Mouse (Mus musculus) lung, embryonic 14.5 days (tissue): ENCODE results near the gene Trim45. TPM values are rescaled to one million over a fixed set of nuclear protein-coding genes. Genes with fewer than 3 reads are reported as not detected.

Experiments used
- ATAC-seq: fragments of 200-750 bp; cut with Nextera tagmentation; 2 replicates; pipeline ENCODE4 v1.8.0; 2017; ENCODE audit warnings: mild to moderate bottlenecking, moderate TSS enrichment, moderate library complexity; ENCODE audit not compliant: insufficient read depth
- DNase-seq: peaks from one replicate; pipeline ENCODE4 v3.0.0-alpha.2; 2015
- H3K27ac ChIP-seq: fragments of 300-500 bp; sonication (generic); 2 replicates; pipeline ENCODE4 v1.5.1; 2014; ENCODE audit warnings: low read depth, mild to moderate bottlenecking, moderate library complexity
- H3K27me3 ChIP-seq: fragments of 300-500 bp; sonication (generic); 2 replicates; pipeline ENCODE4 v1.6.1; 2014; ENCODE audit warnings: low read length, control low read depth; ENCODE audit not compliant: insufficient read depth
- H3K36me3 ChIP-seq: fragments of 300-500 bp; sonication (generic); 2 replicates; pipeline ENCODE4 v1.6.1; 2014; ENCODE audit warnings: control low read depth; ENCODE audit not compliant: insufficient read depth
- H3K4me1 ChIP-seq: fragments of 300-500 bp; sonication (generic); 2 replicates; pipeline ENCODE4 v1.6.1; 2014; ENCODE audit warnings: antibody characterized with exemption, control low read depth; ENCODE audit not compliant: insufficient read depth
- H3K4me2 ChIP-seq: fragments of 300-500 bp; sonication (generic); 2 replicates; pipeline ENCODE4 v1.6.1; 2014; ENCODE audit warnings: mild to moderate bottlenecking
- H3K4me3 ChIP-seq: fragments of 300-500 bp; sonication (generic); 2 replicates; pipeline ENCODE4 v1.5.1; 2014; ENCODE audit warnings: low read depth, low read length
- H3K9ac ChIP-seq: fragments of 300-500 bp; sonication (generic); 2 replicates; pipeline ENCODE4 v1.6.1; 2014
- H3K9me3 ChIP-seq: fragments of 300-500 bp; sonication (generic); 2 replicates; pipeline ENCODE4 v1.6.1; 2016; ENCODE audit warnings: low read depth, low read length, control low read depth
- CTCF ChIP-seq: IDR thresholded peaks from 2 replicates; pipeline ENCODE4 v1.5.1; 2016; ENCODE audit warnings: antibody characterized with exemption, low read depth
- WGBS: fragments of 180-500 bp; shearing (Covaris S2); extraction: QIAGEN DNeasy Blood & Tissue Kit; methylation state at CpG from one replicate; pipeline ENCODE4 v1.1.7; 2014; 5-methylcytosine and 5-hydroxymethylcytosine counted together
- polyA plus RNA-seq: library from polyadenylated mRNA; unstranded; fragments of >200 nt; fragmentation: Nextera tagmentation; extraction: Ambion mirVana; gene quantifications from 2 replicates; pipeline ENCODE4 v1.2.1, GENCODE M21; 2014

Gene Trim45
- polyA plus RNA-seq, 1 experiment from 2014 or later = 4.3 TPM

GRCm38 (mm10) chr3:100895500-100895899, 26.5 kb upstream of the Trim45 start:
- no peaks in the 10 kb centered on the region for H3K27me3 ChIP-seq
- H3K9ac ChIP-seq = no peak overlapping the region
- H3K9me3 ChIP-seq = no peaks in the 10 kb centered on the region
- H3K4me3 ChIP-seq = no peak overlapping the region
- DNase-seq = no peak
- 72% methylated on average over 6 of the region's 6 CpGs for WGBS
- H3K27ac ChIP-seq = no peak overlapping the region
- no peak overlapping the region for H3K4me2 ChIP-seq
- no peaks in the 10 kb centered on the region for H3K36me3 ChIP-seq
- no peak for TF ChIP-seq CTCF
- H3K4me1 ChIP-seq = no peaks in the 10 kb centered on the region
- ATAC-seq = no peak

GRCm38 (mm10) chr3:100906128-100906527, 15.9 kb upstream of the Trim45 start:
- Histone ChIP-seq H3K9ac (no peak overlapping the region), H3K4me3 (no peak overlapping the region), H3K27ac (no peak overlapping the region), H3K36me3 (no peaks in the 10 kb centered on the region), H3K27me3 (no peaks in the 10 kb centered on the region), H3K4me1 (no peaks in the 10 kb centered on the region), H3K9me3 (no peaks in the 10 kb centered on the region), H3K4me2 (no peak overlapping the region)
- ATAC-seq (no peak), DNase-seq (no peak)
- 33% methylated on average over 6 of the region's 6 CpGs for WGBS
- TF ChIP-seq CTCF = no peak

GRCm38 (mm10) chr3:100906916-100907315, 15.1 kb upstream of the Trim45 start:
- WGBS = 46% methylated on average over 3 of the region's 3 CpGs

GRCm38 (mm10) chr3:100908594-100908993, 13.4 kb upstream of the Trim45 start:
- Histone ChIP-seq H3K9me3 (no peaks in the 10 kb centered on the region), H3K27ac (0 out of 2 replicates have a peak overlapping the region, but pooled peaks have one; percentile 9), H3K4me3 (no peak overlapping the region), H3K36me3 (no peaks in the 10 kb centered on the region), H3K27me3 (no peaks in the 10 kb centered on the region), H3K9ac (no peak overlapping the region), H3K4me1 (no peaks in the 10 kb centered on the region), H3K4me2 (no peak overlapping the region)
- no peak for DNase-seq
- no peak for TF ChIP-seq CTCF
- no peak for ATAC-seq
- WGBS = 30% methylated on average over 6 of the region's 6 CpGs

More at GRCm38 (mm10) chr3:100906916-100907315, 15.1 kb upstream of the Trim45 start:
- TF ChIP-seq CTCF = peak; percentile 29; the same call in 1 of the 2 replicates
- Histone ChIP-seq H3K36me3 (no peaks in the 10 kb centered on the region), H3K27ac (no peak overlapping the region), H3K9me3 (no peaks in the 10 kb centered on the region), H3K4me1 (no peaks in the 10 kb centered on the region), H3K9ac (no peak overlapping the region), H3K27me3 (no peaks in the 10 kb centered on the region), H3K4me3 (no peak overlapping the region), H3K4me2 (no peak overlapping the region)
- DNase-seq (no peak), ATAC-seq (no peak)

- no peak overlapping the region for H3K4me2 ChIP-seq
- ATAC-seq (no peak), DNase-seq (peak; percentile 30)
- no peaks in the 10 kb centered on the region for H3K36me3 ChIP-seq
- no peaks in the 10 kb centered on the region for H3K9me3 ChIP-seq
- no peak overlapping the region for H3K9ac ChIP-seq
- H3K27ac ChIP-seq = peak overlapping the region; percentile 2
- WGBS = 39% methylated on average over 5 of the region's 5 CpGs
- no peaks in the 10 kb centered on the region for H3K4me1 ChIP-seq
- H3K27me3 ChIP-seq = no peaks in the 10 kb centered on the region
- TF ChIP-seq CTCF = no peak
- no peak overlapping the region for H3K4me3 ChIP-seq
These were observed 11.4 kb upstream of the Trim45 start for GRCm38 (mm10) chr3:100910621-100911020.

- Histone ChIP-seq H3K27ac (peak overlapping the region; percentile 2), H3K4me2 (no peak overlapping the region)
- no peak for DNase-seq
These were observed 11.0 kb upstream of the Trim45 start for GRCm38 (mm10) chr3:100911026-100911425.

GRCm38 (mm10) chr3:100911498-100912213, 10.3 kb upstream of the Trim45 start:
- H3K27me3 ChIP-seq = no peaks in the 10 kb centered on the region
- H3K4me3 ChIP-seq = no peak overlapping the region
- ATAC-seq = peak; percentile 47; the same call in 1 of the 2 replicates
- peak overlapping the region; percentile 2 for H3K27ac ChIP-seq
- DNase-seq = peak; percentile 45
- no peak overlapping the region for H3K4me2 ChIP-seq
- no peaks in the 10 kb centered on the region for H3K4me1 ChIP-seq
- no peaks in the 10 kb centered on the region for H3K36me3 ChIP-seq
- no peak overlapping the region for H3K9ac ChIP-seq
- TF ChIP-seq CTCF = no peak
- no peaks in the 10 kb centered on the region for H3K9me3 ChIP-seq
- WGBS = 45% methylated on average over 7 of the region's 7 CpGs

More at GRCm38 (mm10) chr3:100911026-100911425, 11.0 kb upstream of the Trim45 start:
- Histone ChIP-seq H3K4me3 (no peak overlapping the region), H3K9ac (no peak overlapping the region), H3K4me1 (no peaks in the 10 kb centered on the region), H3K9me3 (no peaks in the 10 kb centered on the region), H3K36me3 (no peaks in the 10 kb centered on the region), H3K27me3 (no peaks in the 10 kb centered on the region)
- no peak for ATAC-seq
- no peak for TF ChIP-seq CTCF
- WGBS = 64% methylated on average over 9 of the region's 9 CpGs
